Mouse (Mus musculus) midbrain, postnatal 0 days (tissue): ENCODE results near the gene Ppcdc. TPM values are rescaled to one million over a fixed set of nuclear protein-coding genes. Genes with fewer than 3 reads are reported as not detected.

Source experiments
- ATAC-seq: fragments of 200-750 bp; cut with Nextera tagmentation; 2 replicates; pipeline ENCODE4 v1.8.0; 2017; ENCODE audit warnings: moderate number of reproducible peaks, mild to moderate bottlenecking, moderate TSS enrichment, moderate library complexity; ENCODE audit not compliant: low FRiP score
- DNase-seq: peaks from one replicate; pipeline ENCODE4 v3.0.0-alpha.2; 2015; ENCODE audit warnings: low spot score
- H3K27ac ChIP-seq: fragments of 300-500 bp; sonication (generic); 2 replicates; pipeline ENCODE4 v1.5.1; 2014; ENCODE audit warnings: low read depth, mild to moderate bottlenecking, low read length, mixed read lengths
- H3K27me3 ChIP-seq: fragments of 300-500 bp; sonication (generic); 2 replicates; pipeline ENCODE4 v1.6.1; 2014; ENCODE audit warnings: low read length, control low read depth, mixed read lengths; ENCODE audit not compliant: insufficient read depth
- H3K36me3 ChIP-seq: fragments of 300-500 bp; sonication (generic); 2 replicates; pipeline ENCODE4 v1.6.1; 2014; ENCODE audit warnings: low read length, control low read depth, mixed read lengths; ENCODE audit not compliant: insufficient read depth
- H3K4me1 ChIP-seq: fragments of 300-500 bp; sonication (generic); 2 replicates; pipeline ENCODE4 v1.6.1; 2014; ENCODE audit warnings: mild to moderate bottlenecking, control low read depth, antibody characterized with exemption, low read length, mixed read lengths; ENCODE audit not compliant: insufficient read depth
- H3K4me2 ChIP-seq: fragments of 300-500 bp; sonication (generic); 2 replicates; pipeline ENCODE4 v1.6.1; 2014; ENCODE audit warnings: low read depth, mild to moderate bottlenecking, low read length, mixed read lengths; ENCODE audit not compliant: poor library complexity, severe bottlenecking
- H3K4me3 ChIP-seq: fragments of 300-500 bp; sonication (generic); 2 replicates; pipeline ENCODE4 v1.5.1; 2014; ENCODE audit warnings: low read depth, mild to moderate bottlenecking, low read length, moderate library complexity
- H3K9ac ChIP-seq: fragments of 300-500 bp; sonication (generic); replicated peaks from 2 replicates; pipeline ENCODE4 v1.6.1; 2014; ENCODE audit warnings: mild to moderate bottlenecking, low read length, moderate library complexity, mixed read lengths; ENCODE audit not compliant: poor library complexity, severe bottlenecking
- H3K9me3 ChIP-seq: fragments of 300-500 bp; sonication (generic); 2 replicates; pipeline ENCODE4 v1.6.1; 2016; ENCODE audit warnings: low read length, control low read depth
- CTCF ChIP-seq: IDR thresholded peaks from 2 replicates; pipeline ENCODE4 v1.5.1; 2016; ENCODE audit warnings: antibody characterized with exemption, mild to moderate bottlenecking
- WGBS: fragments of 180-500 bp; shearing (Covaris S2); extraction: QIAGEN DNeasy Blood & Tissue Kit; methylation state at CpG from one replicate; pipeline ENCODE4 v1.1.7; 2014; 5-methylcytosine and 5-hydroxymethylcytosine counted together
- polyA plus RNA-seq: library from polyadenylated mRNA; unstranded; fragments of >200 nt; fragmentation: Nextera tagmentation; extraction: Ambion mirVana; gene quantifications from 2 replicates; pipeline ENCODE4 v1.2.1, GENCODE M21; 2015
- total RNA-seq: library from RNA; depleted of rRNA; stranded (reverse); fragments of >200 nt; gene quantifications from 2 replicates; pipeline ENCODE4 v1.2.3, GENCODE M21; 2014

Gene Ppcdc
- total and polyA plus RNA-seq, 2 experiments from 2014 or later, result 17.6 to 29.7 TPM

GRCm38 (mm10) chr9:57467271-57467771 lies 27.4 kb upstream of the Ppcdc start:
- peak; percentile 10 for TF ChIP-seq CTCF
- Histone ChIP-seq H3K9ac (peak overlapping the region; percentile 98), H3K9me3 (no peaks in the 10 kb centered on the region), H3K36me3 (peaks cover 8% of the 10 kb centered on the region), H3K27ac (peak overlapping the region; percentile 83), H3K4me3 (peak overlapping the region; percentile 87), H3K4me1 (peaks cover 13% of the 10 kb centered on the region), H3K4me2 (peak overlapping the region; percentile 87), H3K27me3 (no peaks in the 10 kb centered on the region)
- 0% methylated on average over 18 of the region's 18 CpGs for WGBS
- peak; percentile 75 for ATAC-seq
- DNase-seq, result peak; percentile 65

- 81% methylated on average over 3 of the region's 3 CpGs for WGBS
- 0 out of 2 replicates have a peak overlapping the region, but pooled peaks have one; percentile 13 for H3K9ac ChIP-seq
- TF ChIP-seq CTCF, result no peak
These were observed 26.2 kb upstream of the Ppcdc start for GRCm38 (mm10) chr9:57466101-57466500.

GRCm38 (mm10) chr9:57462866-57463265 lies 22.9 kb upstream of the Ppcdc start:
- no peak overlapping the region for H3K9ac ChIP-seq
- no peak overlapping the region for H3K27ac ChIP-seq
- H3K4me1 ChIP-seq, result peaks cover 13% of the 10 kb centered on the region
- 93% methylated on average over 6 of the region's 6 CpGs for WGBS
- ATAC-seq (no peak), DNase-seq (no peak)
- H3K9me3 ChIP-seq, result no peaks in the 10 kb centered on the region
- no peak for TF ChIP-seq CTCF
- peaks cover 8% of the 10 kb centered on the region for H3K36me3 ChIP-seq
- H3K27me3 ChIP-seq, result no peaks in the 10 kb centered on the region
- no peak overlapping the region for H3K4me2 ChIP-seq
- no peak overlapping the region for H3K4me3 ChIP-seq

More at GRCm38 (mm10) chr9:57466101-57466500, 26.2 kb upstream of the Ppcdc start:
- H3K36me3 ChIP-seq, result peaks cover 8% of the 10 kb centered on the region
- H3K4me1 ChIP-seq, result peaks cover 13% of the 10 kb centered on the region
- DNase-seq (no peak), ATAC-seq (no peak)
- no peaks in the 10 kb centered on the region for H3K27me3 ChIP-seq
- H3K4me2 ChIP-seq, result peak overlapping the region; percentile 87
- H3K4me3 ChIP-seq, result peak overlapping the region; percentile 87; the same call in 1 of the 2 replicates
- H3K9me3 ChIP-seq, result no peaks in the 10 kb centered on the region
- H3K27ac ChIP-seq, result no peak overlapping the region

GRCm38 (mm10) chr9:57459707-57460106 lies 19.8 kb upstream of the Ppcdc start:
- H3K27me3 ChIP-seq, result no peaks in the 10 kb centered on the region
- H3K4me3 ChIP-seq, result no peak overlapping the region
- no peaks in the 10 kb centered on the region for H3K9me3 ChIP-seq
- H3K9ac ChIP-seq, result no peak overlapping the region
- TF ChIP-seq CTCF, result peak; percentile 56
- 98% methylated on average over 2 of the region's 2 CpGs for WGBS
- DNase-seq (no peak), ATAC-seq (no peak)
- peaks cover 3% of the 10 kb centered on the region; the same call in 1 of the 2 replicates for H3K36me3 ChIP-seq
- no peak overlapping the region for H3K27ac ChIP-seq
- H3K4me2 ChIP-seq, result no peak overlapping the region
- H3K4me1 ChIP-seq, result no peaks in the 10 kb centered on the region

GRCm38 (mm10) chr9:57453516-57453915 lies 13.6 kb upstream of the Ppcdc start:
- no peak overlapping the region for H3K4me2 ChIP-seq
- H3K9me3 ChIP-seq, result no peaks in the 10 kb centered on the region
- 90% methylated on average over 4 of the region's 4 CpGs for WGBS
- H3K36me3 ChIP-seq, result peaks cover 33% of the 10 kb centered on the region
- H3K27ac ChIP-seq, result no peak overlapping the region
- no peaks in the 10 kb centered on the region for H3K4me1 ChIP-seq
- ATAC-seq, result no peak
- H3K9ac ChIP-seq, result no peak overlapping the region
- DNase-seq, result no peak
- no peak for TF ChIP-seq CTCF
- no peaks in the 10 kb centered on the region for H3K27me3 ChIP-seq
- H3K4me3 ChIP-seq, result no peak overlapping the region

GRCm38 (mm10) chr9:57452624-57453462 lies 12.9 kb upstream of the Ppcdc start:
- no peak overlapping the region for H3K9ac ChIP-seq
- H3K36me3 ChIP-seq, result peaks cover 33% of the 10 kb centered on the region
- H3K27me3 ChIP-seq, result no peaks in the 10 kb centered on the region
- H3K4me3 ChIP-seq, result no peak overlapping the region
- H3K4me1 ChIP-seq, result no peaks in the 10 kb centered on the region
- H3K9me3 ChIP-seq, result no peaks in the 10 kb centered on the region
- WGBS, result 88% methylated on average over 8 of the region's 8 CpGs
- ATAC-seq, result no peak
- TF ChIP-seq CTCF, result no peak
- H3K27ac ChIP-seq, result no peak overlapping the region
- H3K4me2 ChIP-seq, result no peak overlapping the region
- DNase-seq, result no peak
